Mouse (Mus musculus) limb, embryonic 10.5 days (tissue): ENCODE data around the gene Gsdmc4. TPM values are rescaled to one million over a fixed set of nuclear protein-coding genes. Genes with fewer than 3 reads are reported as not detected.
"Not testable (repeated sequence)": the region's sequence is repeated elsewhere in the genome, so short reads cannot be mapped to it uniquely, and the experiment has no call there.

Experiments
- DNase-seq: peaks from one replicate; pipeline ENCODE4 v3.0.0-alpha.2; 2017; ENCODE audit warnings: low spot score
- H3K27ac ChIP-seq: fragments of 300-500 bp; sonication (generic); 2 replicates; pipeline ENCODE4 v1.5.1; 2016; ENCODE audit warnings: mild to moderate bottlenecking
- H3K27me3 ChIP-seq: fragments of 300-500 bp; sonication (generic); 2 replicates; pipeline ENCODE4 v1.6.1; 2016; ENCODE audit warnings: low read depth, mild to moderate bottlenecking; ENCODE audit not compliant: poor library complexity, severe bottlenecking
- H3K36me3 ChIP-seq: fragments of 300-500 bp; sonication (generic); 2 replicates; pipeline ENCODE4 v1.6.1; 2016; ENCODE audit warnings: mild to moderate bottlenecking, moderate library complexity
- H3K4me1 ChIP-seq: fragments of 300-500 bp; sonication (generic); 2 replicates; pipeline ENCODE4 v1.6.1; 2016
- H3K4me3 ChIP-seq: fragments of 300-500 bp; sonication (generic); 2 replicates; pipeline ENCODE4 v1.5.1; 2016; ENCODE audit warnings: mild to moderate bottlenecking, moderate library complexity
- H3K9me3 ChIP-seq: fragments of 300-500 bp; sonication (generic); replicated peaks from 2 replicates; pipeline ENCODE4 v1.6.1; 2016; ENCODE audit warnings: mild to moderate bottlenecking
- WGBS: fragments of 180-500 bp; shearing (Covaris S2); methylation state at CpG from one replicate; pipeline ENCODE4 v1.1.7; 2016; 5-methylcytosine and 5-hydroxymethylcytosine counted together
- polyA plus RNA-seq: library from polyadenylated mRNA; unstranded; fragments of >200 nt; fragmentation: Nextera tagmentation; extraction: Ambion mirVana; gene quantifications from 2 replicates; pipeline ENCODE4 v1.2.1, GENCODE M21; 2016

The Gsdmc4 gene
- polyA plus RNA-seq, result not detected in 2 replicates

- H3K4me1 ChIP-seq, H3K27ac ChIP-seq, H3K9me3 ChIP-seq, H3K27me3 ChIP-seq, H3K36me3 ChIP-seq, H3K4me3 ChIP-seq, DNase-seq: not testable (repeated sequence)
- 91% methylated on average over 2 of the region's 2 CpGs for WGBS
These were observed at the start of gene Gsdmc4 for GRCm38 (mm10) chr15:63912197-63912596. Gene Gsdmc4, minus strand, starts transcription at chr15:63912297.

- no peaks in the 10 kb centered on the region for H3K27me3 ChIP-seq
- no peaks in the 10 kb centered on the region for H3K9me3 ChIP-seq
- 95% methylated on average over 2 of the region's 2 CpGs for WGBS
These were observed 48.4 kb upstream of the Gsdmc4 start for GRCm38 (mm10) chr15:63960542-63960941.

GRCm38 (mm10) chr15:63957553-63957952 lies 45.5 kb upstream of the Gsdmc4 start:
- no peaks in the 10 kb centered on the region for H3K9me3 ChIP-seq
- H3K36me3 ChIP-seq, result no peaks in the 10 kb centered on the region
- H3K27ac ChIP-seq, result no peak overlapping the region
- H3K27me3 ChIP-seq, result no peaks in the 10 kb centered on the region
- DNase-seq, result no peak
- no peak overlapping the region for H3K4me3 ChIP-seq
- H3K4me1 ChIP-seq, result no peaks in the 10 kb centered on the region

More at GRCm38 (mm10) chr15:63960542-63960941, 48.4 kb upstream of the Gsdmc4 start:
- DNase-seq, result no peak
- no peaks in the 10 kb centered on the region for H3K36me3 ChIP-seq
- H3K4me1 ChIP-seq, result no peaks in the 10 kb centered on the region
- H3K4me3 ChIP-seq, result no peak overlapping the region
- H3K27ac ChIP-seq, result no peak overlapping the region

GRCm38 (mm10) chr15:63953256-63953655 lies 41.2 kb upstream of the Gsdmc4 start:
- Histone ChIP-seq H3K4me1 (no peaks in the 10 kb centered on the region), H3K27ac (no peak overlapping the region), H3K27me3 (no peaks in the 10 kb centered on the region), H3K4me3 (no peak overlapping the region), H3K9me3 (no peaks in the 10 kb centered on the region), H3K36me3 (no peaks in the 10 kb centered on the region)
- no peak for DNase-seq
- WGBS, result 99% methylated on average over 4 of the region's 4 CpGs

- 89% methylated on average over 1 of the region's 1 CpGs for WGBS
- no peak for DNase-seq
- Histone ChIP-seq H3K27me3 (no peaks in the 10 kb centered on the region), H3K4me1 (no peaks in the 10 kb centered on the region), H3K27ac (no peak overlapping the region), H3K4me3 (no peak overlapping the region), H3K9me3 (no peaks in the 10 kb centered on the region), H3K36me3 (peaks cover 64% of the 10 kb centered on the region)
These were observed 29.1 kb upstream of the Gsdmc4 start for GRCm38 (mm10) chr15:63941221-63941620.

- Histone ChIP-seq H3K9me3 (no peaks in the 10 kb centered on the region), H3K27ac (no peak overlapping the region), H3K36me3 (peaks cover 72% of the 10 kb centered on the region), H3K27me3 (no peaks in the 10 kb centered on the region), H3K4me3 (no peak overlapping the region), H3K4me1 (no peaks in the 10 kb centered on the region)
- DNase-seq, result no peak
- 93% methylated on average over 1 of the region's 1 CpGs for WGBS
These were observed 20.6 kb upstream of the Gsdmc4 start for GRCm38 (mm10) chr15:63932656-63933055.

- no peaks in the 10 kb centered on the region for H3K9me3 ChIP-seq
- no peak overlapping the region for H3K4me3 ChIP-seq
- no peaks in the 10 kb centered on the region for H3K4me1 ChIP-seq
- H3K27me3 ChIP-seq, result no peaks in the 10 kb centered on the region
- no peak for DNase-seq
- H3K36me3 ChIP-seq, result peaks cover 60% of the 10 kb centered on the region
- no peak overlapping the region for H3K27ac ChIP-seq
- 91% methylated on average over 1 of the region's 1 CpGs for WGBS
These were observed 19.3 kb upstream of the Gsdmc4 start for GRCm38 (mm10) chr15:63931404-63931803.

- 92% methylated on average over 18 of the region's 18 CpGs for WGBS
- Histone ChIP-seq H3K4me1 (no peaks in the 10 kb centered on the region), H3K4me3 (no peak overlapping the region), H3K27ac (no peak overlapping the region), H3K36me3 (peaks cover 55% of the 10 kb centered on the region), H3K27me3 (no peaks in the 10 kb centered on the region), H3K9me3 (no peaks in the 10 kb centered on the region)
- DNase-seq, result no peak
These were observed 18.3 kb upstream of the Gsdmc4 start for GRCm38 (mm10) chr15:63930107-63931041.

GRCm38 (mm10) chr15:63926201-63926600 lies 14.1 kb upstream of the Gsdmc4 start:
- no peaks in the 10 kb centered on the region for H3K9me3 ChIP-seq
- peaks cover 27% of the 10 kb centered on the region for H3K36me3 ChIP-seq
- H3K27ac ChIP-seq, result no peak overlapping the region
- no peaks in the 10 kb centered on the region for H3K4me1 ChIP-seq
- 93% methylated on average over 3 of the region's 3 CpGs for WGBS
- no peak for DNase-seq
- H3K4me3 ChIP-seq, result no peak overlapping the region
- H3K27me3 ChIP-seq, result no peaks in the 10 kb centered on the region

GRCm38 (mm10) chr15:63924484-63924883 lies 12.4 kb upstream of the Gsdmc4 start:
- H3K36me3 ChIP-seq, result peaks cover 12% of the 10 kb centered on the region
- H3K27me3 ChIP-seq, result no peaks in the 10 kb centered on the region
- H3K9me3 ChIP-seq, result no peaks in the 10 kb centered on the region
- no peak overlapping the region for H3K4me3 ChIP-seq
- 88% methylated on average over 1 of the region's 1 CpGs for WGBS
- no peak for DNase-seq
- no peak overlapping the region for H3K27ac ChIP-seq
- no peaks in the 10 kb centered on the region for H3K4me1 ChIP-seq

GRCm38 (mm10) chr15:63921618-63922017 lies 9.5 kb upstream of the Gsdmc4 start:
- H3K9me3 ChIP-seq, DNase-seq, H3K36me3 ChIP-seq, H3K27ac ChIP-seq, H3K27me3 ChIP-seq, H3K4me3 ChIP-seq, H3K4me1 ChIP-seq: not testable (repeated sequence)
- 46% methylated on average over 3 of the region's 5 CpGs for WGBS

- H3K9me3 ChIP-seq, H3K4me3 ChIP-seq, H3K27ac ChIP-seq, H3K27me3 ChIP-seq, DNase-seq, H3K36me3 ChIP-seq, H3K4me1 ChIP-seq: not testable (repeated sequence)
- WGBS, result 84% methylated on average over 2 of the region's 2 CpGs
These were observed 7.6 kb upstream of the Gsdmc4 start for GRCm38 (mm10) chr15:63919728-63920127.

- H3K36me3 ChIP-seq, H3K9me3 ChIP-seq, H3K27me3 ChIP-seq, DNase-seq, H3K4me1 ChIP-seq, H3K27ac ChIP-seq, H3K4me3 ChIP-seq: not testable (repeated sequence)
- 89% methylated on average over 4 of the region's 4 CpGs for WGBS
These were observed 4.5 kb upstream of the Gsdmc4 start for GRCm38 (mm10) chr15:63916584-63916983.
